Mouse (Mus musculus) cortical plate, adult 2 months (tissue): ENCODE data around the gene Clic6. TPM values are rescaled to one million over a fixed set of nuclear protein-coding genes. Genes with fewer than 3 reads are reported as not detected.

Experiments used
- H3K27ac ChIP-seq: fragments of 200-500 bp; 2 replicates; pipeline ENCODE4 v1.5.1; 2012; ENCODE audit warnings: low read length, control low read depth, inconsistent platforms; ENCODE audit not compliant: insufficient read depth
- H3K4me1 ChIP-seq: fragments of 200-500 bp; 2 replicates; pipeline ENCODE4 v1.6.1; 2011; ENCODE audit warnings: low read length; ENCODE audit not compliant: control insufficient read depth, insufficient read depth
- H3K4me3 ChIP-seq: fragments of 200-500 bp; 2 replicates; pipeline ENCODE4 v1.5.1; 2011; ENCODE audit warnings: mild to moderate bottlenecking, low read length, control low read depth; ENCODE audit not compliant: insufficient read depth
- CTCF ChIP-seq: fragments of 200-500 bp; IDR thresholded peaks from 2 replicates; pipeline ENCODE4 v1.5.1; 2011; ENCODE audit warnings: mild to moderate bottlenecking, control low read depth, low read length; ENCODE audit not compliant: insufficient read depth; ENCODE audit errors: extremely low read depth
- POLR2A ChIP-seq: fragments of 200-500 bp; IDR thresholded peaks from 2 replicates; pipeline ENCODE4 v1.6.1; 2011; ENCODE audit warnings: mild to moderate bottlenecking, low read length, control low read depth; ENCODE audit not compliant: insufficient read depth; ENCODE audit errors: extremely low read depth
- polyA plus RNA-seq: library from polyadenylated mRNA; depleted of rRNA; stranded (reverse); fragments of >200 nt; gene quantifications from 2 replicates; pipeline ENCODE4 v1.2.3, GENCODE M21; 2012; rRNA removed

Clic6 gene
- 0.38 and 1.5 TPM in 2 replicates for polyA plus RNA-seq

DNA sequence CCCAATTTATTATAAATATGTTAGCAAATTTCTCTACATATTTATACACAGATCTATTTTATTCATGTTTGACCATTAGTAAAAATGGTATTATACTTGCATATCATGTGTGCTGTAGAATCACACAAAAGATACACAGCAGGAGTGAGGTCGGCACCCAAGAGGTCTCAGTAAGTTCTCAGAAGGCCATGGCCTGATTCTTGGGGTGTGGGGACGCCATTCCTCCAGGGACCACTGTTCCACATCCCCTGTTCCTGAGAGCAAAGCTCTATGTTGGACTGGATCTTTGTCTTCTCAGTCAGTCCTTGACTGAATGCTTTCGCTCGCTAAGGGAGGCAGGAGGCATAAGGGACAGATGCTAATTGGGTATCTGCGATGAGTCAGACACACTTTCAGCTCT, at the start of gene Clic6:
Gene Clic6, plus strand, starts transcription at position 301 of the 400 bp plus-strand sequence.
- no peak for TF ChIP-seq POLR2A
- no peak for TF ChIP-seq CTCF
- Histone ChIP-seq H3K4me1 (no peaks in the 10 kb centered on the region), H3K4me3 (no peak within 1 kb of the TSS), H3K27ac (no peak within 1 kb of the TSS)

DNA sequence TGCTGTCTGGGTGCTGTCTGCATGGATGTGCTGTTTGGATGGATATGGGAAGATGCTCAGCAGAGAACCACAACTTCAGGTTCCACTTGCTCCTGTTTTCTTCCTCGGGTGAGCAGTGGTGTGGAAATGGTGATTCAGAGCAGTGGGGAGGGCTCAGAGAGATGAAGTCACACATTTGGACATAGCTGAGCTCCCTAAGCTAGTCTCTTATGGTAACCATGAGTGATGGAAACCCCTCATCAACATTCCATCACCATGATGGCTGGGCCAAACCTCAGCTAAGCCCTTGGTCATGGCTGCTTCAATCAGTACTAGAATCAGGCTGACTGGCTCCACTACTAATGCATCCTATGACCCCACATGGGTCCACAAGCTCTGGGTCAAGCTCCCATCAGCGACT, 45.8 kb upstream of the Clic6 start:
- TF ChIP-seq POLR2A: no peak
- no peak for TF ChIP-seq CTCF
- no peak overlapping the region for H3K27ac ChIP-seq
- no peak overlapping the region for H3K4me3 ChIP-seq
- H3K4me1 ChIP-seq: peaks cover 4% of the 10 kb centered on the region

DNA sequence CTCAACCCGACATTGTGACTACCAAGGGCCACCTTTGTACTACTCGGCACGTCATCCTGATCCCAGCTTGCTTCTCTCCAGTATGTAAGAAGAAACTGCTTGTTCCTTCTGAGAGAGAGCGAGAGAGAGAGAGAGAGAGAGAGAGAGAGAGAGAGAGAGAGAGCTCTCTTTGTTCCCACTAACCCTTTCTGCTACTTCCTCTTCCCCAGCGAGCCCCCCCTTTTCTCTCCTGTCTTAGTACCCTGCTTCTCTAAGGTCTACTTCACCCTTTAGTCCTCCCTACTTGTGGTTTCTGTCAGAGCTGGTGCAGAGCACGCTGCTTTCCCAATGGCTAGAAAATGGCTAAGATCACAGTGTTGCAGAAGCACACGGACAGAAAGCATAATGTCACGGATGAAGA, 45.3 kb upstream of the Clic6 start:
- H3K4me3 ChIP-seq: no peak overlapping the region
- H3K27ac ChIP-seq: no peak overlapping the region

DNA sequence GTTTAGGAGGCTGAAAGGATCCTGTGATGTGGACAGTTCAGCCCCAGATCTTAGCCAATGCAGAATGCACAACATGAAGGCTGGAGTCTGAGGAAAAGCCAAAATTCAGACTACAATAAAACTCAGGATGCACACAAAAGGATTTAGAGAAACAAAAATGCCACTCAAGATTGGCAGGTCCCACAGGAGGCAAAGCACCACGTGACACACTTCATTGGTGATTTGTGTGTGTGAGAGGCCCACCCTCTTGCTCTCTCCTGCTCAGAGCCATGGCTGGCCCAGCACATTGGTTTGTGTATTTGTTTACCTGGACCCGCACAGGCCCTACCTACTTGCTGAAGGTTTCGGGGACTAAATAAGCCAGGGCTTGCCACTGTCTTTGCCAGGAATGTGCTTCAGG, 44.3 kb upstream of the Clic6 start:
- TF ChIP-seq CTCF: no peak
- no peak for TF ChIP-seq POLR2A

More for the DNA sequence above, 45.3 kb upstream of the Clic6 start:
- TF ChIP-seq POLR2A (no peak), CTCF (no peak)
- peaks cover 4% of the 10 kb centered on the region; the same call in 1 of the 2 replicates for H3K4me1 ChIP-seq

DNA sequence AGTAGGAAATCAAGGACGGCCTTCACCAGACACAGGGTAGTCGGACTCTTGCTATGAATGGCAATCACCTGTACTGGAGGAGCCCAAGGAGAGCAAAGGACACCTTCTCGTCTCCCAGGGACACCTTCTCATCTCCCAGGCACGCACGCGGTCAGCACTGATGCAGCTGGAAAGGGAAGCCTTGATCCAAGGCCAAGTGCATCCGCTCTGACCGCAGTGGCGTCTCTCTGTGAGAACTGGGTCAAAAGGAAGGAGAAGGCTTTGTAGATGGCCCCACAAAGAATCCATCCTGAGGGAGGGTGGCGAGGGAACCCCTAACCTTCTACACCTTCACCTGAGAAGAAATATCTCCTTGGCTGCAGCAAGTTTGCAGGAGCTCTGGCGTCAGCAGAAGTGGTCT, 43.4 kb upstream of the Clic6 start:
- TF ChIP-seq CTCF: no peak
- no peak for TF ChIP-seq POLR2A
- H3K4me1 ChIP-seq: peaks cover 4% of the 10 kb centered on the region; the same call in 1 of the 2 replicates
- H3K4me3 ChIP-seq: no peak overlapping the region
- H3K27ac ChIP-seq: no peak overlapping the region

More for the DNA sequence above, 44.3 kb upstream of the Clic6 start:
- no peak overlapping the region for H3K4me3 ChIP-seq
- peaks cover 4% of the 10 kb centered on the region; the same call in 1 of the 2 replicates for H3K4me1 ChIP-seq
- H3K27ac ChIP-seq: no peak overlapping the region

DNA sequence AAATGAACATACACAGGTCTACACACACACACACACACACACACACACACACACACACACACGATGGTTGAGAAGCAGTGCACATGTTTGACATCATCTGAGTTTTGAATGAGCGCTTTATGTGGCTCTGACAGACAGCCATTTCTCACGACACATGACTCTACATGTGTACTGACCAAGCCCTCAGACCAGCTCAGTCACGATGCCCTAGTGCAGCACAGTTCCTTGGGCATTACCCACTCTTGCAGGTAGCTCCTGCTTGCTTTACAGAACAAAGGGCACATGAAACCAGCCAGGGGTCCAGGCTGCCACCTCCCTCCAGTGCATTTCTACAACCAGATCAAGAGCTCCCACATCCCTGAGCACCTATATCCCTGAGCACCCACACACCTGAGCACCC, 42.6 kb upstream of the Clic6 start:
- H3K27ac ChIP-seq: no peak overlapping the region
- peaks cover 4% of the 10 kb centered on the region; the same call in 1 of the 2 replicates for H3K4me1 ChIP-seq
- H3K4me3 ChIP-seq: no peak overlapping the region
- TF ChIP-seq CTCF (no peak), POLR2A (no peak)

DNA sequence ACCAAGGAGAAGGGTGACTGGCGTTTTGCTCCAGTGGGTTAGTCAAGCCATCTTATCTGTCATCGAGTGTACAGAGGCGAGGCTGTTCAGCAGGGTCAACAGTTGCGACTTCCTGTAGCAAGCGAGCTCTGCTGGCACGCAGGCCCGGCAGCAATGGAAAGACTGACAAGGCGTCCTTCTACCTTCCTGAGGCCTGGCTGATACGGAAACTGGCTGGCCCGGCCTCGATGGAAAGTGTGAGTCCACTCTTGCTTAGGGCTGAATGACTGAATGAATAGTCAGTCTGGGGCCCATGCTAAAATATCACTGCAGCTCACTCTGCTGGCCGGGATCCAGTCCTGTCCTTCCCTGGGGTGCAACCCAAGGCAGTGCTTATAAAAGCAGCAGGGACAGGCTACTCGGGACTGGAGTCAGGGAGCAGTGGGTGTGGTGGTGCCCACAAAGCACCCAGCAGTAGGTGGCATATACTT, 41.9 kb upstream of the Clic6 start:
- Histone ChIP-seq H3K4me3 (no peak overlapping the region), H3K4me1 (peaks cover 4% of the 10 kb centered on the region; the same call in 1 of the 2 replicates), H3K27ac (no peak overlapping the region)
- TF ChIP-seq POLR2A (no peak), CTCF (no peak)

DNA sequence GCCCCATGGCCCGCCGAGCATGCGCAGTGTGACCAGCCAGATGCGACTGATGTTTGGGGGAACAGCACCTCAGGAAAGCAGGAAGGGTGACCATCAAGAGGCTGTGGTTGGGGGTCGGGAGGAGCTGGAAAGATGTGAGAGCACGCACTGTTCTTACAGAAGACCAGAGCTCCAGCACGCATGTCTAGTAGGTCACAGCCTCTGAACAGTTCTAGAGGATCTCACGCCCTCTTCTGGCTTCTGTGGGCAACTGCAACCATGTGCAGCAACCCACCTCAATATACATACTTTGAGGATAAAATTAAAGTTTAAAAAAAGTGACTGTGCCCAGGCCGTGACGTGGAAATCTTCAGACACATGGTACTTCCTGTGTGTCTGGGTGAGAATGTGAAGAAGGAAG, 40.2 kb upstream of the Clic6 start:
- Histone ChIP-seq H3K4me1 (peaks cover 8% of the 10 kb centered on the region), H3K27ac (no peak overlapping the region), H3K4me3 (no peak overlapping the region)
- TF ChIP-seq POLR2A: no peak
- peak; percentile 58 for TF ChIP-seq CTCF

DNA sequence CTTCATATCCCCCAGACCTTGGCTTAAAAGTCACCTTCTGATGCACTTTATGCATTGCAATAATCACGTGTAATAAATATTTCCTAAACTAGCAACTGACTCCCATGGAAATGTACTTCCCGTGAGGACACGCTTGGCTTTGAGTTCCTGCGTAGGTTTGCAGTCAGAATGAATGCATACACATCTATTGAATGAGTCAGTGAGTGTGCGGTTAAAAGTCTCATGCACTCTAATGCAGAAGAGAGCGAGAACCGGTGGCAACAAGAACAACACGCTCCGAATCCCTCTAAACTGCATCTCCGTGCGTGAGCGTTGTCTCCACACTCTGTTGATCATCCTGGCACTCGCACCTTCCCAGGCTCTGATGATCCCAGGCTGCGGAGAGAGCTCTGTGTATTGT, 36.5 kb upstream of the Clic6 start:
- Histone ChIP-seq H3K27ac (no peak overlapping the region), H3K4me3 (no peak overlapping the region), H3K4me1 (peaks cover 7% of the 10 kb centered on the region)
- TF ChIP-seq CTCF: no peak
- no peak for TF ChIP-seq POLR2A

DNA sequence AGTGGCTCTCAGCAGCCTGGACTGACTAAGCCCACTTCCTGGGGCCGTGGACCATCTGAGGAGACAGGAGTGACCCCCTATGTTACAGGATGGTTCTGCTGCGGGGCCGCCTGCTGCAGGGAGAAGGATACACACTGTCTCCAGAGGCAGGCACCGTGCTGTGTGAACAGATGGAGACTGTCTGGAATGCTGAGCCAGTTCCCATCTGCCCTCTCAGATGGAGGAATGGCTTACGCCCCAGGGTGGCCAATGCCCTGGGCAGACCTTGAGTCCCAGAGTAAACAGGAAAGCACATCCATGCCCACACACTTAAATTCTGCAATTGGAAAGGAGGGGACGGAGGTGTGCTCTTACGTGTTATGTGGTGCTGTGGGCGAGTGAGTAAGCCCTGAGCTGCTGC, 35.2 kb upstream of the Clic6 start:
- Histone ChIP-seq H3K4me3 (no peak overlapping the region), H3K27ac (no peak overlapping the region), H3K4me1 (peaks cover 10% of the 10 kb centered on the region)
- no peak for TF ChIP-seq CTCF
- TF ChIP-seq POLR2A: no peak

DNA sequence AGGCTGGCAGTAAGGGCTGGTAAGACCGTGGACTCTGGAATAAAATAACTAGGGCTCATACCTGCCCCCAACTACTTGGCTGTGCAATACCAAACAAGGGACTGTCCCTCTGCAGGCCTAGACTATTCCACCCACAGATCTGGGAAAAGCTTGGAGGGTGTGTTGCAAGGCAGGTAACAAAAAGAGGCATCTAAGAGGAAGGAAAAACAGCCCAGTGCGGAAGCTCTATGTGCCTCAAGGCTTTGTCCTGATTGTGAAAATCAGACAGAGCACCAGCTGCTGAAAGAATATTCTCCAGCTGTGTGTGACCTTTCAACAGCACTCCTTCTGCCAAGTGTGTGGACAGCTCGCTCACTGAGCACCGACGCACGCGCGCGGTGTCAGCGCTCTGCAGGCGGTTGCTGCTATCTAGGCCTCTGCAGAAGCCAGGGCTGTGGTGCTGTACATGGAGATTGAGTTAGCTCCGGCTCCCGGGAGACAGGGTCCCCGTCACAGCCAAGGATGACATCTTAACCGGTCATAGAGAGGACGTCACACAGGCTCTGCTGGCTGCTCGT, 33.9 kb upstream of the Clic6 start:
- Histone ChIP-seq H3K4me1 (peaks cover 10% of the 10 kb centered on the region), H3K27ac (no peak overlapping the region), H3K4me3 (no peak overlapping the region)
- TF ChIP-seq POLR2A (no peak), CTCF (no peak)
